ENCODE assay signal across 17 mouse cellular contexts in the genomic region with DNA sequence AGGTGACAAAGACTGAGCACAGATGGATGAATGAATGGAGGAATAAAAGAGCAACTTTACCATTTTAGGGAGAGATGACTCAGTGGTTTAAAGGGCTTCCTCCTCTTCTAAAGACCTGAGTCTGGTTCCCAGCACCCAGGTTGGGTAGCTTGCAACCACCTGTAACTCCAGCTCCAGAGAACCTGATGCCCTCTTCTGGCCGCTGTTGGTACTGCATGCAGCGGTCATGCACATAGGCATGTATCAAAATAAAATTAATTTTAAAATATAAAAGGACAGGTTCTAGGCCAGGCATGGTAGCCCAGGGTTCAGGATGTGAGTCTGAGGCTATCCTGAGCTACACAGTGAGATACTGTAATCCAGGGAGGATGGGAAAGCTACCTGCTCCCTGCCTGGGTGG.
A peak's percentile ranks its signal among the peaks of the same experiment; 100 is the strongest.
DNase-seq lines count a peak whose midpoint lies in the region; TF ChIP-seq lines count a peak whose summit lies in the region.
"Had no signal": no experiment of that assay in that cellular context is flagged by ENCODE, and none has a peak within 500 bp of the region (broad histone marks: within the 10 kb centered on the region; RNA-seq: fewer than 3 reads in every experiment).

No protein-coding gene starts in this region.

- no peak for DNase-seq in layer of hippocampus, adult 2 months (ENCODE audit: low spot score in 2 of 2)
- DNase-seq in layer of hippocampus, postnatal 10 days (ENCODE audit: low spot score in 2 of 2) = no peak
- DNase-seq in thymus, postnatal 4 days = peak; percentile 54
- DNase-seq in thymus, postnatal 0 days (ENCODE audit: low spot score) = no peak
- DNase-seq in brain, embryonic 14.5 days (ENCODE audit: low read depth) = no peak
- no peak for DNase-seq in layer of hippocampus, adult 9-11 months
- no peak for DNase-seq in heart, postnatal 36 days
- DNase-seq: layer of hippocampus, postnatal 36 days; lung, postnatal 4 days; retina, postnatal 1 day; thymus, postnatal 36 days had no signal

- intact Hi-C loops in heart, postnatal 36 days (cut with DNase I) = no loop called here

- no peak overlapping the region for H3K27ac ChIP-seq in layer of hippocampus, adult 2 months
- H3K27ac ChIP-seq: embryonic facial prominence, embryonic 12.5 days; forebrain, embryonic 12.5 days; hindbrain, embryonic 10.5 days; kidney, embryonic 15.5 days; limb, embryonic 12.5 days; neural tube, embryonic 12.5 days had no signal

- peak; percentile 67 for TF ChIP-seq CTCF in layer of hippocampus, adult 2 months (conservative IDR thresholded peaks at IDR 0.05)
- peak; percentile 49; the same call in 1 of the 2 replicates for TF ChIP-seq CTCF in brain, embryonic 14.5 days (IDR thresholded peaks at IDR 0.05; ENCODE audit: borderline replicate concordance, extremely low read depth, insufficient read depth, insufficient read length)

- TF ChIP-seq POLR2A in brain, embryonic 14.5 days (IDR thresholded peaks at IDR 0.05; ENCODE audit: borderline replicate concordance, extremely low read depth, insufficient read depth, insufficient read length, poor library complexity, severe bottlenecking) = no peak

- no peak overlapping the region for H3K4me3 ChIP-seq in layer of hippocampus, adult 2 months
- H3K4me3 ChIP-seq: embryonic facial prominence, embryonic 12.5 days; forebrain, embryonic 12.5 days; hindbrain, embryonic 10.5 days; kidney, embryonic 15.5 days; limb, embryonic 12.5 days; neural tube, embryonic 12.5 days had no signal
